Mouse (Mus musculus) myocyte (in vitro differentiated cells): ENCODE results near the gene Crygs.

Source experiments
- CEBPB ChIP-seq: IDR thresholded peaks from 2 replicates; pipeline ENCODE4 v1.6.1; 2011; ENCODE audit warnings: mild to moderate bottlenecking, moderate library complexity; ENCODE audit not compliant: poor library complexity, insufficient read depth, severe bottlenecking
- E2F4 ChIP-seq: IDR thresholded peaks from one replicate; pipeline ENCODE4 v1.6.1; 2011; ENCODE audit warnings: mild to moderate bottlenecking, control low read depth, moderate library complexity; ENCODE audit not compliant: insufficient read depth
- MAX ChIP-seq: IDR thresholded peaks from one replicate; pipeline ENCODE4 v1.6.1; 2011; ENCODE audit warnings: low read depth, mild to moderate bottlenecking, control low read depth
- MYOD1 ChIP-seq, 3 experiments: IDR thresholded peaks; one replicate each; pipeline ENCODE4 v1.6.1; 2011; ENCODE audit warnings: control low read depth in 2 of 3, low read depth in 2 of 3, mild to moderate bottlenecking in 2 of 3, moderate library complexity in 1 of 3; ENCODE audit not compliant: insufficient read length in 2 of 3, control insufficient read depth in 1 of 3
- MYOG ChIP-seq, 3 experiments: IDR thresholded peaks; one replicate each; pipeline ENCODE4 v1.6.1; 2011; ENCODE audit warnings: control low read depth in 2 of 3, low read depth in 2 of 3, mild to moderate bottlenecking in 2 of 3; ENCODE audit not compliant: insufficient read length in 2 of 3, control insufficient read depth in 1 of 3, insufficient read depth in 1 of 3
- POLR2A ChIP-seq: IDR thresholded peaks from one replicate; pipeline ENCODE4 v1.6.1; 2011; ENCODE audit warnings: low read depth, mild to moderate bottlenecking, control low read depth, moderate library complexity; ENCODE audit not compliant: insufficient read length
- POLR2AphosphoS2 ChIP-seq: IDR thresholded peaks from one replicate; pipeline ENCODE4 v1.6.1; 2011; ENCODE audit warnings: low read depth, control low read depth; ENCODE audit not compliant: insufficient read length
- REST ChIP-seq: IDR thresholded peaks from one replicate; pipeline ENCODE4 v1.6.1; 2011; ENCODE audit warnings: mild to moderate bottlenecking, control low read depth, moderate library complexity; ENCODE audit not compliant: insufficient read depth, insufficient read length
- SRF ChIP-seq: IDR thresholded peaks from one replicate; pipeline ENCODE4 v1.6.1; 2011; ENCODE audit warnings: low read depth; ENCODE audit not compliant: control insufficient read depth, insufficient read length
- TCF12 ChIP-seq: IDR thresholded peaks from one replicate; pipeline ENCODE4 v1.6.1; 2011; ENCODE audit warnings: mild to moderate bottlenecking, control low read depth; ENCODE audit not compliant: poor library complexity, insufficient read depth, severe bottlenecking
- TCF3 ChIP-seq: IDR thresholded peaks from one replicate; pipeline ENCODE4 v1.6.1; 2011; ENCODE audit warnings: low read depth, control low read depth; ENCODE audit not compliant: insufficient read length
- USF1 ChIP-seq: IDR thresholded peaks from one replicate; pipeline ENCODE4 v1.6.1; 2011; ENCODE audit warnings: low read depth, mild to moderate bottlenecking, control low read depth, moderate library complexity

GRCm38 (mm10) chr16:22852709-22853108 is 41.3 kb upstream of the Crygs start:
- no peak for TF ChIP-seq SRF
- no peak for TF ChIP-seq REST
- no peak for TF ChIP-seq POLR2A
- no peak for TF ChIP-seq MYOD1 (IDR thresholded peaks at IDR 0.05; ENCODE audit: control insufficient read depth in 1 of 3, insufficient read length in 2 of 3, low read depth in 2 of 3)
- TF ChIP-seq E2F4: no peak
- no peak for TF ChIP-seq TCF3
- no peak for TF ChIP-seq MAX
- no peak for TF ChIP-seq USF1
- no peak for TF ChIP-seq MYOG (IDR thresholded peaks at IDR 0.05; ENCODE audit: control insufficient read depth in 1 of 3, insufficient read depth in 1 of 3, insufficient read length in 2 of 3, low read depth in 2 of 3)
- no peak for TF ChIP-seq POLR2AphosphoS2
- no peak for TF ChIP-seq CEBPB
- no peak for TF ChIP-seq TCF12
